Mouse (Mus musculus): Measurements from ENCODE around the gene Smad1.

The Smad1 gene

GRCm38 (mm10) chr8:79384276-79385271 is 14.7 kb downstream of the Smad1 start:
- no peak for DNase-seq (ENCODE audit: low spot score in 2 of 2)

DNA sequence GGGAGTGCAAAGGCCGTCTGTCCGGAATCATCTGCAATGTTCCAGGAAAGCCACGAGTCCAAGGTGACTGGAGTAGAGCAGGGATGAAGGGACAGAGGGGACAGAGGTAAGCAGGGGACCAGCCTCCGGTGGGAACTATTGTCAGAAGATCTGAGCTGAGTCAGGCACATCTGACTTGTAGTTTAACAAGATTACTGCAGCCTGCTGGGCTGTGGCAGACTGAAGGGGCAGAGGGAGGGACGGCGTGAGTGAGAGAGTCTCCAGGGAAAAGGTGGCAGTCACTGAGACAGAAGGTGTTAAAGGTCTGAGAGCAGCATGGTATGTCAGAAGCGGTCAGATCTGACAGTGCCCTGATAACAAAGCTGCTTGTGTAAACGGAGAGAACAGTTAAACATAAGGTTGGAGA is 16.5 kb downstream of the Smad1 start:
- DNase-seq (ENCODE audit: low spot score in 2 of 2) = no peak

DNA sequence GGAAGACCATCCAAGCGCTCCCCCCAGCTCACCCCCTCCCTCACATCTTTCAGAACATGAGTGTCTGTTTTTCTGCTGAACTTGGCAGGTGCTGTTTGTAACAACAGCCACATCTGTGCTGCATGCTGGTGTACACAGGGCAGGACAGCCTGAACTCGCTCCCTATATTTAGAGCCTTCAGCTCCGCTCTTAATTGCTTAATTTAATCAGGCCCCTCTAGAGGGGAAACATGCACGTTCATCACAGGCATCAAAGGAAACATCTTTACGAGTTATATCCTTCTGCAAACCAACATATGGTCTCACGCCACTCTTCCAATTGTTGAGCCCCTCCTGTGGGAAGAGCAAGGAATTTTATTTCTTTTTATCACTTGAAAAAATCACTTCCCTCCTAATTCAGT is 17.5 kb downstream of the Smad1 start:
- no peak for DNase-seq (ENCODE audit: low spot score in 2 of 2)

DNA sequence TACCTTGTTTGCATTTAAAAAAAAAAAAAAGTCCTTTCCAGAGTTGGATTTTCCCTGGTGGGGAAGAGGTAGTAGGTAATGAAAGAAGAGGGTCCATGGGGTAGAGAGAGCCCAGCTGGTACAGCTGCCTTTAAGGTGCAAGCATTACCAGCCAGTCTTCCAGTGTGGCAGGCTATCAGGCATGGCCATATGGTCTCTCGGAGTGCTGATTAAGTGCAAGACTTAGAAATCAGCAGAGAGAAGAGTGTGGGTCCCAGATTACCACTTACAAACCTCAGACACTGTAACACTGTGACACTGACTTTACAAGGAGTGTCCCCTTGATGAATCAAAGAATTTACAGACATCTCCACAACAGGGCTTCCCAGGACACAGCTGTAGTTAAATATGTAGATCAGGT is 18.9 kb downstream of the Smad1 start:
- DNase-seq (ENCODE audit: low spot score in 2 of 2) = no peak

DNA sequence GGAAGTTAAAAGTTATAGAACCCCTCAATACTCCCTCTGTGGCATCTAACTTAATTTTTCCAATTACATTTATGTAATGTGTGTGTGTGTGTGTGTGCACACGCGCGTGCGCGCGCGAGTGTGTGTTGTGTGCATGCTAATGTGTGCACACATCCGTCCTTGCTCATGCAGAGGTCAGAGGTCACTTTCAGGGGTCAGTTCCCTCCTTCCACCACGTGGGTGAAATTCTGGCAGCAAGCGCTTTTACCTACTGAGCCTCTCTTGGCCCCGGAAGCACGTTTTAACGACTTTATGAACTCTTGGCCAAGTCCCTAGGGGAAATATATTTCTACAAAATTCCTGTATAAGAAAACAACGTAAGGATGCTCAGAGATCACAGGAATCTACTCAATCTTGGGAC is 19.3 kb downstream of the Smad1 start:
- DNase-seq (ENCODE audit: low spot score in 2 of 2) = no peak

DNA sequence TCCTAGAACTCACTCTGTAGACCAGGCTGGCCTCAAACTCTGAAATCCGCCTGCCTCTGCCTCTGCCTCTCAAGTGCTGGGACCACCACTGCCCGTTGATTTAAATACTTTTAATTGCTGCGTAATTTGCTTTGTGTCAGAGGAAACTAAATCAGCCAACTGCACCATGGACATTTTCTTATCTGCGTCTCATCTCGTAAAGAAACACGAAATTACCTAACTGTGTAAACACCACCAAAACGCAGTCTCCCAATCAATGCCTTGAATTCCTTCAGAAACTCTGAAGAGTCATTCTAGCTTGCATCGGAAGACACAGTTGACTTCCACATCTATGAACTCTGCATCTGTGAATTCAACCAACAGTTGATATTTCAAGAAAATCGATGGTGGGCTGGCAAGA is 22.7 kb downstream of the Smad1 start:
- DNase-seq (ENCODE audit: low spot score in 2 of 2) = no peak

DNA sequence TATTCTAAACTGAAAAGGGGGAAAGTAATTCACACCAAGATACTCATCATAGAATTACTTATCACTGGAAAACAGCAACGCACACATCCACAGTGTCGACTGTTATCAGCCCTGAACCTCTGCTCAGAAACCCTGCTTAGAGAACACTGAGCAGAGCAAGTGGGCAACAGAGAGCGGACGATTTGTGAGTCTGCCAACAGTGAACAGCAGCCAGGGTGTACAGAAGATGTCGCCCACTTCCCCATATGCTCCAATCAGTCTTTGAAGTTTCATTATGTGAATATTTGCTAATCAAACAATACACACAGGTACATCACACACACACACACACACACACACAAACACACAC is 23.6 kb downstream of the Smad1 start:
- no peak for DNase-seq (ENCODE audit: low spot score in 2 of 2)

DNA sequence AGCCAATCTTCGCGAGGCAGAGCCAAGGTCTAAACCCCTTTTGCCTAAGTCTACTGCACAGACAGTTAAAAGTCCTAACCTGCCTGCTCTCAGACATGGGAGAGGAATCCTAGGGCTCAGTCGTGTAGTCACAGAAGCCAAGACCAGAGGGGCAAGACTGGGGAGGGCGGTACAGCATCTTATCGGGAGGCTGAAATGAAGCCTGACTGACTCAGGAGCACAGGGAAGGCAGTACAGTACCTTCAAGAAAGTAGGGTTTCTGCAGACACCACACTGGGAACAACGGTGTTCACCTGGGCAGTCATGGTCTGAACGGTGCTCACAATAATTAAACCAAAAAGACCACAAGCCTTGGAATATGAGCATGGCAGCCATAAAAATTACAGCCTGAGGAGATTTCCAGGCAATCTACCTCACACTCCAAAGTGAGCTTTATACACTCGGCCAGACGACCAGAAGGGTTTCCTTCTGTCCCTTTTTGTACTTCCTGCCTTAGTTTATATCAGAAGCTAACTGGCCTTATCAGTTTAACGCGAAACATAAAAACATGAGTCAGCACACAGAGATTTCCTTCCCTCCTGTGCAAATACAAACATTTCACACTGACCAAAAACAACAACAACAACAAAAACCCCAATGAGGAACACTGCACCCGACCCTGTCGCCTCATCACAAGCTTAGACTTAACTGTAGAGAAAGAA is 24.1 kb downstream of the Smad1 start:
- DNase-seq (ENCODE audit: low spot score in 2 of 2) = no peak

DNA sequence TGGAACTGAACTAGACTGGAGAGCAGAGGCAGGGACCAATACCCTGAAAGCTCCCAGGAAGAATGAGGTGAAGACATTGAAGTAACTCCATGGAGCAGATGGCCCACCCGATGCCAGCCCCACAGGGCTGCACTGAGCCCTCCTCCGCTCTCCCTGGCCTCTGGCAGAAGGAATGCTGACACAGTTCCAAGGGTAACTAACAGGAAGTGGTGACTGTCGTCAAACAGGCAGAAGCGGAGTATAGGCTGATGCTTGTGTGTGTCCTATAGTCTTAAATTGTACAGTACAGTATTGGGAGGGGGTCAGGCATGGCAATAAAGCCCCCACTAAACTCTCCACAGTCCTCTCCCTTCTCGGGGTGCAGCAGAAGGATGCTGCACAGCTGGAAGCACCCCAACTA is 24.9 kb downstream of the Smad1 start:
- no peak for DNase-seq (ENCODE audit: low spot score in 2 of 2)

DNA sequence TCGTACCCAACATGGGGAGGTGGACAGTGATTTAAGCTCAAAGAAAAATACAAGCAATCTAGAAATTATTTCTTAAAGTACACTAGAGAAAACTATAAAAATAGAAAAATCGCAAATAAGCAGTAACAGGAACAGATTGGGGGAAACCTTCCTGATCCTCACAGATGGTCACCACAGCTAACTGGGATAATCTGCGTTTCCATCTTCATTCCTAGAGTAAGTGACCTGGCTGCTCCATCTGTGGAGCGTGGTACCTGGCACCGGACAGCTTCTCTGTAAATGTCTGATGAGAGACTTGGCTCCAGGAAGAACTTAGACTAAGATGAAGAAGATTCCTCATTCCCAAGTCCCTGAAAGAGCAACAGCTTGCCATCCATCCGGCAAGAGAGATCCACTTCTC is 25.8 kb downstream of the Smad1 start:
- no peak for DNase-seq (ENCODE audit: low spot score in 2 of 2)

DNA sequence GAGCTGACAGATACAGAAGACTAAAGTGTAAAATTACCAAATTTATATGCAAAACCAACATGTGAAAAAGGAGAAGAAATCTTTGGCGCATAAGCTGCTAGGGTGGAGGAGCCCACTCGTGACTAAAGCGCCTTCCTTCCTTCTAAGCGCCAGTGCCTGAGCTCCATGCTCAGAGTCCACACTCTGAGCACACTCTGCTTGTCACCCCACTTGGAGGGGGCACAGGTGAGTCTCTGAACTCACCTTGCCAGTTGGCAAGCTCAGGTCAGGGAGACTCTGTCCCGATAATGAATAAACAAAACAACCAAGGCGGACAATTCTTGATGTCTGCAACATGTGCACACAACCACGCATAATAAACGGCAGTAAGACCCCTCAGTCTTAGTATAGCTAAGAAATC is 26.4 kb downstream of the Smad1 start:
- DNase-seq (ENCODE audit: low spot score in 2 of 2) = no peak

DNA sequence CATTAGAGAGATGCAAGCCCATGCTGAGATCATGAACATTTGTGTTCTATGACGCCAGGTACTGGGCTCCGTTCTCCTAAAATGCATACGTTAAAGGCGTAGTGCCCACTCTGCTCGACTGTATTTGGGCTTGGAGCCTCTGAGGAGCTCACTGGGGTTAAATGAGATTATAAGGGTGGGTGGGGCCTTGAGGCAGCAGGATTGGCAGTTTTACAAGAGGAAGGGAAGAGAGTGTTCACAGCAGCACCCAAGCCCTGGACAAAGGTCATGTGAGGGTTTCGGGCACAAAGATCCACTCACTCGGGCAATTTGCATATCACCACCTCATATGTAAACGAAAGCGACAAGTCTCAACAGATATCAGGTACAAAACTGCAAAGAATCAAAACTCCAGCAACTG is 26.8 kb downstream of the Smad1 start:
- DNase-seq (ENCODE audit: low spot score in 2 of 2) = no peak

- DNase-seq (ENCODE audit: low spot score in 2 of 2) = no peak
Measured at GRCm38 (mm10) chr8:79372084-79372483, 27.2 kb downstream of the Smad1 start.

GRCm38 (mm10) chr8:79370646-79371290 is 28.6 kb downstream of the Smad1 start:
- DNase-seq (ENCODE audit: low spot score in 2 of 2) = no peak

DNA sequence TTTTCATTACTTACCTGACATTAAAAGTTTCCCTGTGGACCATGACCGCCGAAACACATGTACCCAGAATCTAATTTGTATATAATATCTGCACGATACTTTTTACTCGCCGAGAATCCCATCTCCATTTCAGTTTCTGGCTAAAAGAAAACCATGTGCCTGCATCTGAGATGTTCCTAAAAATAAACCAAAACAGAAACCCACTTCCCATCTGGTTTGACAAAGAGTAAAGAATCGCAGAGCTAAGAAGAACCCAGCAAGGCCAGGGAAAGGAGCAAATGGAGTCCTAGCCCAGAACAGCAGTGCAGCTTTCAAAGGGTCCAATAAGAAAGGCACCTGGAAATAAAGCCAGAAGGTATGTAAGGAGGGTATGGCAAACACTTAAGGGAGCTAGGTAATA is 30.2 kb downstream of the Smad1 start:
- no peak for DNase-seq (ENCODE audit: low spot score in 2 of 2)

DNA sequence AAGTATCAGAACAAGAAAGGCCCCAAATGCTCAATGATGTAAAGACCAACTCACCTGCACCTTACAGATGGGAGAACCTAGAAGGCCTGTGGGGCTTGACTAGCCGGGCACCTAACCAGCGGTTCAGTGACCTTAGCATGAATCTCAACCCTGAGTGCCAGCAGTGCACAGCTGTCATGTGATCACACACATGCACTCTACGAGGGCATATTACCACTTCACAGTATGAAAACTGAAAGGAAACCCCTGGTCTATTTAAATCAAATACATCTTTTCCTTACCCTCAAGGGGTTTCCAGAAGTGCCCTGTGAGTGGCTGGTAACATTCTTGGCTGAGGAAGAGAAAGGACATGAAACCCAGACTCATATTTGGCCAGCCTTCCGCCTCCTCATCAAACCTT is 31.4 kb downstream of the Smad1 start:
- DNase-seq (ENCODE audit: low spot score in 2 of 2) = no peak

DNA sequence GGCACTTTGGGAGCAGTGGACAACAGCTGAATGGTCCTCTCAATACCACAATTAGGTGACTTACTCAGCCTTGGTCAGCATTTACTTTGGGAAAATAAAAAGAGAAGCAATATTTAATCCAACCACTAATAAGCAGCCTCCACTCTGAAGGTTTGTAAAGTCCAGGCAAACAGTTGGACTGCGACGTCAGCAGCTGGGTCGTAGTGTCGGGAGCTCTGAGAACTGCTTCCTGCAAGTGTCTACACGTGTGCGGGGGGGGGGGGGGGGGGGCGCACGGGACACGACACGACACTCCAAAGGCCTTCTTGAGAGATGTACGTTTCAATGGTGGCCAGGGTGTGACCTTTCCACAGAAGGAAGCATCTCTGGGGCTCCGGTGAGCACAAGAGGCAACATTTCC is 32.0 kb downstream of the Smad1 start:
- no peak for DNase-seq (ENCODE audit: low spot score in 2 of 2)

DNA sequence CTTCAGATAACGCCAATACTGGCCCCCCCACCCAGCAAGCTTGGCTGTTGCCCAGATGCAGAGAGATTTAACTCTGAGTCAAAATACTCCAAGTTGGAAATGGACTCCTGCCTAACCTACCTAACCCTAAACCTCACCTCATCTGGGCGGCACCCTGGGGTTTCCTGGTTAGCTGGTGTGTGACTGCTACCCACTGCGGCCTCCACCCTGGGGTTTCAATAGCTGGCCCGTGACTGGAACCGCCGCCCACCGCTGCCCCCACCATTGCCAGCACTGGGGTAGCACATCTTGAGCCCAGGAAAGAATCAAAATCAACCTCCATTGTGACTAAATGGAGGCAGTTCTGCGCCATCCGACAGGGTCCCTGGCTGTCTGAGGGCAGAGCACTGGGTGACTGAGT is 33.1 kb downstream of the Smad1 start:
- DNase-seq (ENCODE audit: low spot score in 2 of 2) = no peak

DNA sequence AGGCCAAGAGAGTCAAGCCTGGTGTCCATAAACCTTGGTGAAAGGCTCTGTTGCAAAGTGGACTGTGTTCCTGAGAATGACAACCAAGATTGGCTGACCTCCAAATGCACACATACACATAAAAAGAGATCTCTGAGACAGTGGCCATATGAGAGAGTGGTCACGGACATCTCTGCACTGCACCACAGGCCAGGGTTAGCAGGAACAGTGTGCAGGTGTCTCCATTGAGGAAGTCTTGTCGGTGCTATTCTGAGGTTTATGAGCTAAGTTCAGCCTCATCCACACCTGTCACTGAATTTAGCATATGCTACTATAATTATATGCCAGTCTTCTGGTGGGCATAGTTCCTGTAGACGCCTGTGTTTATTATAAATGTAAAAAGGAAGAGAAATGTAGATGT is 33.6 kb downstream of the Smad1 start:
- no peak for DNase-seq (ENCODE audit: low spot score in 2 of 2)

DNA sequence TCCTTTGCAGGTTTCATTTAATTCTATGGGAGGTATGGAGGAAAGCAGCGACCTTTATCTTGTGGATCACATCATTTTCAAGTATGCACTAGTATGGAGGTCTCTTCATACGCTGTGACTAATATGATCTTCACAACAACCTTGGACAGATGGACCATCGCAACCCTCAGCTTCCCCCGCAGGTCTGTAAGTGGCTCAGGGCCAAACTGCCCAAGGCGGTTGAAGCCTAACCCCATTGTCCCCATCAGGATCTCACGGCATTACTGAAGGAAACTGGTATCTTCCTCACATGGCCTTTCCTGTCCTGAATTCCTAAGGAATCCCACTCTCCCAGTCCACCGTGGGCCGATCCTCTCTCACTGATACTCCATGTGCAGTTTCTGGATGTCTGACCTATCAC is 34.5 kb downstream of the Smad1 start:
- no peak for DNase-seq (ENCODE audit: low spot score in 2 of 2)

DNA sequence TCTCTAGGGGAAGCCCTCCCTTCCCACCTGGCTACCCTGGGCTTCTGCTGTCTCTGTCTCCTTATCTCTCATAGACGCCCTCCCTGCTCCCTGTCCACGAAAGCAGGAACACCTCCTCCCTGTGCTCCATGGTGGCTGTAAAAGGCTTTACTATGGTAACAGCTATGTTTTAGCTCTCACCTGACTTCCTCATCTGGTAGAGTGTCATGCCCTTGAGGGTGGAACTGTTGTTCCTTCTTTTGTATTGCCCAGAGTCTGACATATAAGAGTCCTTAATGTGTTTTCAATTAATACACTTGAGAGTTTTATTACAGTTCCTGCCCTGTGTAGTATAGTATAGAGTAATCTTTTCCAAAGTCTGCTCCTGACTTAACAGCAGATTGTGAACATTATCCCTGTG is 36.9 kb downstream of the Smad1 start:
- no peak for DNase-seq (ENCODE audit: low spot score in 2 of 2)

GRCm38 (mm10) chr8:79360774-79361527 is 38.4 kb downstream of the Smad1 start:
- no peak for DNase-seq (ENCODE audit: low spot score in 2 of 2)
